Mouse (Mus musculus): ENCODE measurements at regions not wholly inside any gene's neighbourhood (a gene's known extent, or its start where the extent isn't known, plus 50 kb on each side); places are given as distances from the start of the nearest gene placed in this dataset.

DNA sequence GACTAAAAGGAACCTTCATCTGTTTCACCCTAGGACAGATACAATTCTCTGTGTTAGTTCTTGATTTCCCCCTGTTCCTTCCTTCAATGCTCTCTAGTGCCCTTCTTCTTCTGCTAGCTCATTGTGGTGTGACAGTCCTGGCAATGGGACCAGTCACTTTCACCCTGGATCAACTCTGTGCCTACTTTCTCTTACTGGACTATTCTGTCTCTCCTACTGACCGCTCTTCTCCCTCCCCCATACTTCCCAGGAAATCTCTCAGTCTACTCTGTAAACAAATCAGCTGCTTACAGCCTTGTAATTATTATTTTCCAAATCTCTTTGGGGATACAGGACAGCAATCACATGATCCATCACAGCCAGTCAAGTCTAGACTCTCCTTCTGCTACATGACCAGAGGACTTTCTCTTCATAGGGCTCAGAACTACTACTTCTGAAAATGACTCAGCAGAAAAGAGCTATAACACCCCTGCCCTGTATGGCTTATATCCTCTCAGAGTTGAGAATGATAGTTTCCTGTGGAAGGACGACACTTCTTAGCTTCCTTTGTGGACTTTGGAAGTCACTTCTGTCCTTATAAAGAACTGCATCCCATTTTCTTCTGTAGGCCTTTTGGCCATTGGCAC lies 86.8 kb upstream of the Adgra3 start:
- ATAC-seq = no peak
- WGBS = 63% methylated on average over 2 of the region's 2 CpGs
- no peaks in the 10 kb centered on the region for H3K36me3 ChIP-seq (ENCODE audit: control insufficient read depth, insufficient read depth)

GRCm38 (mm10) chr5:50130202-50130601 lies 71.4 kb upstream of the Adgra3 start:
- Histone ChIP-seq H3K36me3 (ENCODE audit: control insufficient read depth, insufficient read depth) (no peaks in the 10 kb centered on the region), H3K9me3 (ENCODE audit: control insufficient read depth) (no peaks in the 10 kb centered on the region), H3K4me1 (replicated peaks; ENCODE audit: control insufficient read depth, insufficient read depth, low read length) (no peaks in the 10 kb centered on the region; the same call in 1 of the 2 replicates), H3K27me3 (replicated peaks; ENCODE audit: control insufficient read depth, insufficient read depth, low read length) (no peaks in the 10 kb centered on the region), H3K4me3 (ENCODE audit: low read depth, low read length) (no peak overlapping the region), H3K27ac (ENCODE audit: low read depth, low read length) (no peak overlapping the region), H3K4me2 (replicated peaks; ENCODE audit: low read depth) (no peak overlapping the region), H3K9ac (ENCODE audit: low read depth, low read length) (no peak overlapping the region)
- no peak for TF ChIP-seq CTCF (IDR thresholded peaks at IDR 0.05; ENCODE audit: low read depth)
- no peak for ATAC-seq
- WGBS = 23% methylated on average over 2 of the region's 2 CpGs

More for the DNA sequence above, 86.8 kb upstream of the Adgra3 start:
- no peak overlapping the region for H3K4me3 ChIP-seq (ENCODE audit: low read depth, low read length)
- no peaks in the 10 kb centered on the region for H3K9me3 ChIP-seq (ENCODE audit: control insufficient read depth)
- H3K4me1 ChIP-seq (replicated peaks; ENCODE audit: control insufficient read depth, insufficient read depth, low read length) = no peaks in the 10 kb centered on the region
- H3K27me3 ChIP-seq (replicated peaks; ENCODE audit: control insufficient read depth, insufficient read depth, low read length) = no peaks in the 10 kb centered on the region
- no peak for TF ChIP-seq CTCF (IDR thresholded peaks at IDR 0.05; ENCODE audit: low read depth)
- H3K9ac ChIP-seq (ENCODE audit: low read depth, low read length) = no peak overlapping the region
- no peak overlapping the region for H3K27ac ChIP-seq (ENCODE audit: low read depth, low read length)
- H3K4me2 ChIP-seq (replicated peaks; ENCODE audit: low read depth) = no peak overlapping the region

DNA sequence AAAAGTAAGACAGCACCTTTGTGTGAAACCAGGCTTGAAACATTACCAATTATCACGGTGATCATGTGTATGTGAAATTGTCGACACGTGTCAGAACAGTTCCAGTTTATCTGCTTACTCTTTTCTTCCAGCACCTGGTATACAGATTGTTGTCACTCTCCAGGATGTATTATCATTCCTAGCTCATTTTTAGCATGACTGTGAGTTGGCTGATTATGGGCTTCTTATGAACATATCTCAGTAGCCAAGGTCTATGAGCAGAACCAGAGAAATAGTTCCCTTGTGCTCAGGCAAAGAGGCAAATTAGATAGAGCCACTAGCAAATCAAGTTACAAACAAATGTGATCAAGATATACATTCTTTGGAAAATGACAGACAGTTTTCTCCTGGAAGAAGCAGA lies 70.2 kb upstream of the Adgra3 start:
- Histone ChIP-seq H3K4me1 (replicated peaks; ENCODE audit: control insufficient read depth, insufficient read depth, low read length) (no peaks in the 10 kb centered on the region; the same call in 1 of the 2 replicates), H3K27ac (ENCODE audit: low read depth, low read length) (no peak overlapping the region), H3K9me3 (ENCODE audit: control insufficient read depth) (no peaks in the 10 kb centered on the region), H3K4me3 (ENCODE audit: low read depth, low read length) (no peak overlapping the region), H3K4me2 (replicated peaks; ENCODE audit: low read depth) (no peak overlapping the region), H3K36me3 (ENCODE audit: control insufficient read depth, insufficient read depth) (no peaks in the 10 kb centered on the region), H3K9ac (ENCODE audit: low read depth, low read length) (no peak overlapping the region), H3K27me3 (replicated peaks; ENCODE audit: control insufficient read depth, insufficient read depth, low read length) (no peaks in the 10 kb centered on the region)
- WGBS = 89% methylated on average over 3 of the region's 3 CpGs
- TF ChIP-seq CTCF (IDR thresholded peaks at IDR 0.05; ENCODE audit: low read depth) = no peak
- no peak for ATAC-seq

GRCm38 (mm10) chr5:50126594-50126993 lies 67.8 kb upstream of the Adgra3 start:
- no peak for TF ChIP-seq CTCF (IDR thresholded peaks at IDR 0.05; ENCODE audit: low read depth)
- peaks cover 2% of the 10 kb centered on the region; the same call in 1 of the 2 replicates for H3K4me1 ChIP-seq (replicated peaks; ENCODE audit: control insufficient read depth, insufficient read depth, low read length)
- H3K4me3 ChIP-seq (ENCODE audit: low read depth, low read length) = no peak overlapping the region
- H3K9ac ChIP-seq (ENCODE audit: low read depth, low read length) = no peak overlapping the region
- 51% methylated on average over 2 of the region's 2 CpGs for WGBS
- H3K4me2 ChIP-seq (replicated peaks; ENCODE audit: low read depth) = no peak overlapping the region
- no peak overlapping the region for H3K27ac ChIP-seq (ENCODE audit: low read depth, low read length)
- H3K27me3 ChIP-seq (replicated peaks; ENCODE audit: control insufficient read depth, insufficient read depth, low read length) = no peaks in the 10 kb centered on the region
- ATAC-seq = no peak
- H3K9me3 ChIP-seq (ENCODE audit: control insufficient read depth) = no peaks in the 10 kb centered on the region
- H3K36me3 ChIP-seq (ENCODE audit: control insufficient read depth, insufficient read depth) = no peaks in the 10 kb centered on the region

GRCm38 (mm10) chr5:50126177-50126576 lies 67.4 kb upstream of the Adgra3 start:
- TF ChIP-seq CTCF (IDR thresholded peaks at IDR 0.05; ENCODE audit: low read depth) = no peak
- no peak overlapping the region for H3K4me2 ChIP-seq (replicated peaks; ENCODE audit: low read depth)
- no peak overlapping the region for H3K27ac ChIP-seq (ENCODE audit: low read depth, low read length)
- no peaks in the 10 kb centered on the region for H3K27me3 ChIP-seq (replicated peaks; ENCODE audit: control insufficient read depth, insufficient read depth, low read length)
- no peak overlapping the region for H3K4me3 ChIP-seq (ENCODE audit: low read depth, low read length)
- no peaks in the 10 kb centered on the region for H3K36me3 ChIP-seq (ENCODE audit: control insufficient read depth, insufficient read depth)
- ATAC-seq = no peak
- no peaks in the 10 kb centered on the region for H3K9me3 ChIP-seq (ENCODE audit: control insufficient read depth)
- H3K9ac ChIP-seq (ENCODE audit: low read depth, low read length) = no peak overlapping the region
- H3K4me1 ChIP-seq (replicated peaks; ENCODE audit: control insufficient read depth, insufficient read depth, low read length) = peaks cover 2% of the 10 kb centered on the region; the same call in 1 of the 2 replicates

DNA sequence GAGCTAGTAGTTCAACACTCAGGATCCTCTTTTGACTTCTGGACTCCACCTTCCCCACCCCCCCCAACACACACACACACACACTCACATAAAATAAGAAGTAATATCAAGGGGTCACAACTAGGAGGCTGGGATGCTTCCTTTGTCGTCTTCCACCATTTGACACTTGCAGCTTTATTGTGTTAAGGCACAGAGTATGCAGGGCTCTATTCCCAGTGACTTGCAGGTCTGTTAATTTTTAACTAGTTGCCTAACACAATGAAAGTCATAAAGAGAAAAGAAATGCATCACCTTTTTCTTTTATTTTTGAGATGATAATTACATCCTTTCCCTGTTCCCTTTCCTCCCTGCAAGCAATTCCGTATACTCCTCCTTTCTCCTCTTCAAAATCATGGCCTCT lies 66.9 kb upstream of the Adgra3 start:
- Histone ChIP-seq H3K36me3 (ENCODE audit: control insufficient read depth, insufficient read depth) (no peaks in the 10 kb centered on the region), H3K9me3 (ENCODE audit: control insufficient read depth) (no peaks in the 10 kb centered on the region), H3K27ac (ENCODE audit: low read depth, low read length) (no peak overlapping the region), H3K4me2 (replicated peaks; ENCODE audit: low read depth) (no peak overlapping the region), H3K27me3 (replicated peaks; ENCODE audit: control insufficient read depth, insufficient read depth, low read length) (no peaks in the 10 kb centered on the region), H3K9ac (ENCODE audit: low read depth, low read length) (no peak overlapping the region), H3K4me1 (replicated peaks; ENCODE audit: control insufficient read depth, insufficient read depth, low read length) (peaks cover 2% of the 10 kb centered on the region; the same call in 1 of the 2 replicates), H3K4me3 (ENCODE audit: low read depth, low read length) (no peak overlapping the region)
- ATAC-seq = 0 out of 2 replicates have a peak, but pooled peaks have one; percentile 47
- 35% methylated on average over 2 of the region's 2 CpGs for WGBS
- TF ChIP-seq CTCF (IDR thresholded peaks at IDR 0.05; ENCODE audit: low read depth) = no peak

Measured in intestine, postnatal 0 days (tissue).